Mouse (Mus musculus): ENCODE results near the gene Gm10644. TPM values are rescaled to one million over a fixed set of nuclear protein-coding genes. Genes with fewer than 3 reads are reported as not detected.

Gm10644 gene
- polyA plus RNA-seq, 1 experiment from 2014 or later, result 0.45 TPM

- WGBS, result 73% methylated on average over 9 of the region's 9 CpGs
- H3K27ac ChIP-seq (replicated peaks), result no peak overlapping the region
Measured at GRCm38 (mm10) chr8:83978200-83978599, 23.2 kb upstream of the Gm10644 start.

GRCm38 (mm10) chr8:83977646-83978045, 22.6 kb upstream of the Gm10644 start:
- H3K4me2 ChIP-seq (replicated peaks), result no peak overlapping the region
- peaks cover 26% of the 10 kb centered on the region for H3K36me3 ChIP-seq
- 49% methylated on average over 6 of the region's 6 CpGs for WGBS
- no peaks in the 10 kb centered on the region for H3K27me3 ChIP-seq
- H3K4me3 ChIP-seq (replicated peaks), result no peak overlapping the region
- H3K9ac ChIP-seq, result no peak overlapping the region
- H3K27ac ChIP-seq (replicated peaks), result no peak overlapping the region; the same call in 1 of the 2 replicates
- peaks cover 37% of the 10 kb centered on the region for H3K4me1 ChIP-seq
- no peak for ATAC-seq (ENCODE audit: insufficient number of reproducible peaks, low FRiP score, low TSS enrichment, low read depth)
- H3K9me3 ChIP-seq (replicated peaks), result no peaks in the 10 kb centered on the region

More at GRCm38 (mm10) chr8:83978200-83978599, 23.2 kb upstream of the Gm10644 start:
- Histone ChIP-seq H3K4me3 (replicated peaks) (no peak overlapping the region), H3K9ac (no peak overlapping the region), H3K4me2 (replicated peaks) (no peak overlapping the region), H3K9me3 (replicated peaks) (no peaks in the 10 kb centered on the region), H3K27me3 (no peaks in the 10 kb centered on the region), H3K4me1 (peaks cover 37% of the 10 kb centered on the region), H3K36me3 (peaks cover 32% of the 10 kb centered on the region)
- ATAC-seq (ENCODE audit: insufficient number of reproducible peaks, low FRiP score, low TSS enrichment, low read depth), result no peak

DNA sequence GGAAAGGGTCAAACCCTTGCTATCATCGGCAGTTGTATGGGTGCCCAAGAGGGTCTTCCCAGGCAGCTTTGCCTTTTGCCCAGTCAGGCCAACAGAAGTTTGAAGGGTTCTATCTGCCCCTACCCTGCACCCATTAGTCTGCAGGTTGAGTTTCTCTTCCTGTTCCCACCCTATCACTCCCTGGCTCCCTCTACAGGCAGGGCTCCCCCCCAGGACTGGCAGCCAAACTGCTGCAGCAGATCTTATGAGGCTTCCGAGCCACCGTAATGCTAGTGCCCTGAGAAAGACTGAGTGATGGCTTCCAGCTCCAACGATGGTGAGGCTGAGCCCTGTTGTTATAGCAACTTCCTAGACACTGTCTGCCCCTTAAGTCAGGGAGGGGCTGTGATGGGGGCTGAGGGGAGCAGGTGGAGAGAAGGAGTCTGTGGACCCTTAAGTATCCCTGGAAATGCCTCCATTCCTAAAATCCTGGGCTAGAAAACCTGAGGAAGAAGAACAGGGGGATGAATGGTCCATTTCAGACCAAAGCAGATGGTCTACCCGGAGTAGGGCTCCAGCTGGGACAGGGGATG, 21.9 kb upstream of the Gm10644 start:
- H3K4me1 ChIP-seq, result peaks cover 40% of the 10 kb centered on the region
- no peak for ATAC-seq (ENCODE audit: insufficient number of reproducible peaks, low FRiP score, low TSS enrichment, low read depth)
- WGBS, result 88% methylated on average over 5 of the region's 5 CpGs
- no peaks in the 10 kb centered on the region for H3K9me3 ChIP-seq (replicated peaks)
- no peak overlapping the region for H3K4me2 ChIP-seq (replicated peaks)
- no peak overlapping the region for H3K9ac ChIP-seq
- no peak overlapping the region for H3K4me3 ChIP-seq (replicated peaks)
- no peak overlapping the region for H3K27ac ChIP-seq (replicated peaks)
- H3K27me3 ChIP-seq, result no peaks in the 10 kb centered on the region
- peaks cover 20% of the 10 kb centered on the region for H3K36me3 ChIP-seq

GRCm38 (mm10) chr8:83976101-83976630, 21.2 kb upstream of the Gm10644 start:
- H3K4me1 ChIP-seq, result peaks cover 44% of the 10 kb centered on the region
- H3K27me3 ChIP-seq, result no peaks in the 10 kb centered on the region
- 79% methylated on average over 4 of the region's 4 CpGs for WGBS
- no peak overlapping the region for H3K4me2 ChIP-seq (replicated peaks)
- H3K9ac ChIP-seq, result no peak overlapping the region
- H3K27ac ChIP-seq (replicated peaks), result no peak overlapping the region
- H3K36me3 ChIP-seq, result peaks cover 13% of the 10 kb centered on the region
- no peaks in the 10 kb centered on the region for H3K9me3 ChIP-seq (replicated peaks)
- H3K4me3 ChIP-seq (replicated peaks), result no peak overlapping the region
- ATAC-seq (ENCODE audit: insufficient number of reproducible peaks, low FRiP score, low TSS enrichment, low read depth), result no peak

GRCm38 (mm10) chr8:83974521-83974920, 19.5 kb upstream of the Gm10644 start:
- Histone ChIP-seq H3K4me2 (replicated peaks) (peak overlapping the region; percentile 88; the same call in 1 of the 2 replicates), H3K9me3 (replicated peaks) (no peaks in the 10 kb centered on the region), H3K4me1 (peaks cover 44% of the 10 kb centered on the region), H3K36me3 (peaks cover 4% of the 10 kb centered on the region; the same call in 1 of the 2 replicates), H3K9ac (no peak overlapping the region), H3K4me3 (replicated peaks) (peak overlapping the region; percentile 98; the same call in 1 of the 2 replicates), H3K27me3 (no peaks in the 10 kb centered on the region), H3K27ac (replicated peaks) (no peak overlapping the region)
- ATAC-seq (ENCODE audit: insufficient number of reproducible peaks, low FRiP score, low TSS enrichment, low read depth), result no peak
- WGBS, result 77% methylated on average over 4 of the region's 4 CpGs

DNA sequence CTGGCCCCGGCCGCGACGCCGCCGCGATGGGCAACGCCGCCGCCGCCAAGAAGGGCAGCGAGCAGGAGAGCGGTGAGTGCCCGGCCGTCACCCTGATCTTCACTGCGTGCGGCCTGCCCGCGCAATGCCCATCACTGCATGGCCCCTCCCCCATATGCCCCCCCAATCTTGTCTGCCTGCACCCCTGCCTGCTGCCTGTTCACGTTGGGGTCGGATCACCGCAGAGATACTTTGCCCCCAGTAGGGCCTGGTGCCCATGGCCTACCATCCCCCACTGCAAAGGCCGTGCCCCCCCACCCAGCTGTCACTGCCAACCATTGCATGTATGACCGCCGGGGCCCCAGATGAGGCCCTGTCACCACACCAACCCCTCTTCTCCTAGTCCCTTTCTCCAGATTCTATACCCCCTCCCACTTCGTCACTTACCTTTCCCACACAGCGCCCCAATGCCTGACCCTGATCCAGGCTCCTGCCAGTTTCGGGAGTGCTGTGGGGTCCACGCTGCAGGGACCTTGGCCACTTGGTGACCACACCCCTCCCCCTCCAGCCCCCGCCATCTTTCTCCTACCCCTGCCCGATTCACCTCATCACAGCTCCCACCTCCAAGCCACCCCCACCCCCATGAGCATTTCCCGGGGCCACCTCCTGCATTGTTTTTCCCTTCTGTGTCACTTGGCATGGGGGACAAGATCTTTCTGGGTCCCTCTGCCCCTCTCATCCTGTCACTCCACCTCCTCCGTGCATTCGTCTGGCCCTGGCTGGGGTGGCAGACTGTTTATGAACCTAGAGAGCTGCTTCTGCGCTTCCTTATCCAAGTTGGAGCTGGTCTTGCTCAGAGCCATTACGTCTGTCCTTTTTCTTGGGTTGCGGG, 18.4 kb upstream of the Gm10644 start:
- peak; percentile 3 for ATAC-seq (ENCODE audit: insufficient number of reproducible peaks, low FRiP score, low TSS enrichment, low read depth)

GRCm38 (mm10) chr8:83972150-83973120, 17.4 kb upstream of the Gm10644 start, which contains the start of gene Prkaca:
TSS of gene Prkaca (plus strand) at chr8:83972993.
- H3K27me3 ChIP-seq, result no peaks in the 10 kb centered on the region
- ATAC-seq (ENCODE audit: insufficient number of reproducible peaks, low FRiP score, low TSS enrichment, low read depth), result peak; percentile 100
- under 1% methylated on average over 82 of the region's 94 CpGs for WGBS
- H3K27ac ChIP-seq (replicated peaks), result peak within 1 kb of the TSS; percentile 67
- no peaks in the 10 kb centered on the region for H3K9me3 ChIP-seq (replicated peaks)
- peak within 1 kb of the TSS; percentile 98 for H3K4me3 ChIP-seq (replicated peaks)
- peak within 1 kb of the TSS; percentile 88 for H3K4me2 ChIP-seq (replicated peaks)
- H3K36me3 ChIP-seq, result peaks cover 18% of the 10 kb centered on the region
- peak within 1 kb of the TSS; percentile 93 for H3K9ac ChIP-seq
- H3K4me1 ChIP-seq, result peaks cover 35% of the 10 kb centered on the region

More for the DNA sequence above, 18.4 kb upstream of the Gm10644 start:
- peaks cover 44% of the 10 kb centered on the region for H3K4me1 ChIP-seq
- H3K9ac ChIP-seq, result peak overlapping the region; percentile 93
- H3K27ac ChIP-seq (replicated peaks), result peak overlapping the region; percentile 67
- H3K9me3 ChIP-seq (replicated peaks), result no peaks in the 10 kb centered on the region
- peaks cover 13% of the 10 kb centered on the region for H3K36me3 ChIP-seq
- H3K4me3 ChIP-seq (replicated peaks), result peak overlapping the region; percentile 98
- H3K27me3 ChIP-seq, result no peaks in the 10 kb centered on the region
- peak overlapping the region; percentile 88 for H3K4me2 ChIP-seq (replicated peaks)
- 2% methylated on average over 37 of the region's 37 CpGs for WGBS

GRCm38 (mm10) chr8:83971661-83972060, 16.7 kb upstream of the Gm10644 start:
- Histone ChIP-seq H3K9ac (no peak overlapping the region), H3K4me3 (replicated peaks) (peak overlapping the region; percentile 98)

GRCm38 (mm10) chr8:83971121-83971520, 16.1 kb upstream of the Gm10644 start:
- Histone ChIP-seq H3K9ac (no peak overlapping the region), H3K27ac (replicated peaks) (no peak overlapping the region), H3K27me3 (no peaks in the 10 kb centered on the region), H3K9me3 (replicated peaks) (no peaks in the 10 kb centered on the region), H3K36me3 (peaks cover 25% of the 10 kb centered on the region), H3K4me3 (replicated peaks) (no peak overlapping the region), H3K4me1 (peaks cover 22% of the 10 kb centered on the region), H3K4me2 (replicated peaks) (no peak overlapping the region)
- ATAC-seq (ENCODE audit: insufficient number of reproducible peaks, low FRiP score, low TSS enrichment, low read depth), result no peak
- 83% methylated on average over 4 of the region's 4 CpGs for WGBS

More at GRCm38 (mm10) chr8:83971661-83972060, 16.7 kb upstream of the Gm10644 start:
- Histone ChIP-seq H3K4me2 (replicated peaks) (peak overlapping the region; percentile 82), H3K27ac (replicated peaks) (no peak overlapping the region), H3K36me3 (peaks cover 25% of the 10 kb centered on the region), H3K9me3 (replicated peaks) (no peaks in the 10 kb centered on the region), H3K4me1 (peaks cover 27% of the 10 kb centered on the region), H3K27me3 (no peaks in the 10 kb centered on the region)
- ATAC-seq (ENCODE audit: insufficient number of reproducible peaks, low FRiP score, low TSS enrichment, low read depth), result no peak
- WGBS, result 76% methylated on average over 6 of the region's 6 CpGs

GRCm38 (mm10) chr8:83967701-83968100, 12.7 kb upstream of the Gm10644 start:
- H3K27me3 ChIP-seq, result no peaks in the 10 kb centered on the region
- no peaks in the 10 kb centered on the region for H3K9me3 ChIP-seq (replicated peaks)
- H3K9ac ChIP-seq, result no peak overlapping the region
- 93% methylated on average over 7 of the region's 7 CpGs for WGBS
- no peak overlapping the region for H3K27ac ChIP-seq (replicated peaks)
- H3K4me2 ChIP-seq (replicated peaks), result no peak overlapping the region
- peaks cover 25% of the 10 kb centered on the region for H3K36me3 ChIP-seq
- peaks cover 7% of the 10 kb centered on the region; the same call in 1 of the 2 replicates for H3K4me1 ChIP-seq
- no peak overlapping the region for H3K4me3 ChIP-seq (replicated peaks)
- no peak for ATAC-seq (ENCODE audit: insufficient number of reproducible peaks, low FRiP score, low TSS enrichment, low read depth)

Measured in embryonic facial prominence, embryonic 15.5 days (tissue).